Mouse (Mus musculus) lung, embryonic 15.5 days (tissue): ENCODE measurements at regions not wholly inside any gene's neighbourhood (a gene's known extent, or its start where the extent isn't known, plus 50 kb on each side); places are given as distances from the start of the nearest gene placed in this dataset.
"Not testable (repeated sequence)": the region's sequence is repeated elsewhere in the genome, so short reads cannot be mapped to it uniquely, and the experiment has no call there.

ENCODE experiments used
- ATAC-seq: fragments of 200-750 bp; cut with Nextera tagmentation; 2 replicates; pipeline ENCODE4 v1.8.0; 2017; ENCODE audit warnings: moderate number of reproducible peaks, borderline replicate concordance; ENCODE audit not compliant: low FRiP score, low TSS enrichment; ENCODE audit errors: extremely low read depth
- H3K27ac ChIP-seq: fragments of 300-500 bp; sonication (generic); 2 replicates; pipeline ENCODE4 v1.5.1; 2015; ENCODE audit warnings: moderate library complexity, mild to moderate bottlenecking, inconsistent platforms
- H3K27me3 ChIP-seq: fragments of 300-500 bp; sonication (generic); 2 replicates; pipeline ENCODE4 v1.6.1; 2015; ENCODE audit warnings: inconsistent platforms
- H3K36me3 ChIP-seq: fragments of 300-500 bp; sonication (generic); 2 replicates; pipeline ENCODE4 v1.6.1; 2015; ENCODE audit warnings: inconsistent platforms
- H3K4me1 ChIP-seq: fragments of 300-500 bp; sonication (generic); 2 replicates; pipeline ENCODE4 v1.6.1; 2015; ENCODE audit warnings: inconsistent platforms
- H3K4me2 ChIP-seq: fragments of 300-500 bp; sonication (generic); 2 replicates; pipeline ENCODE4 v1.6.1; 2015; ENCODE audit warnings: inconsistent platforms, mild to moderate bottlenecking, moderate library complexity
- H3K4me3 ChIP-seq: fragments of 300-500 bp; sonication (generic); 2 replicates; pipeline ENCODE4 v1.5.1; 2015; ENCODE audit warnings: mild to moderate bottlenecking, inconsistent platforms
- H3K9ac ChIP-seq: fragments of 300-500 bp; sonication (generic); 2 replicates; pipeline ENCODE4 v1.6.1; 2015; ENCODE audit warnings: inconsistent platforms
- H3K9me3 ChIP-seq: fragments of 300-500 bp; sonication (generic); 2 replicates; pipeline ENCODE4 v1.6.1; 2016; ENCODE audit warnings: inconsistent platforms
- WGBS: fragments of 180-500 bp; shearing (Covaris S2); methylation state at CpG from one replicate; pipeline ENCODE4 v1.1.7; 2015; 5-methylcytosine and 5-hydroxymethylcytosine counted together

- not testable (repeated sequence) for H3K27ac ChIP-seq, H3K9me3 ChIP-seq, H3K9ac ChIP-seq, H3K4me1 ChIP-seq, H3K4me2 ChIP-seq, H3K27me3 ChIP-seq, ATAC-seq, H3K36me3 ChIP-seq, H3K4me3 ChIP-seq
- WGBS: 51% methylated on average over 2 of the region's 2 CpGs
These were observed 477.4 kb downstream of the Rpia start for GRCm38 (mm10) chr6:70314667-70315066.

- H3K4me2 ChIP-seq, ATAC-seq, H3K9me3 ChIP-seq, H3K27me3 ChIP-seq, H3K9ac ChIP-seq, H3K4me3 ChIP-seq, H3K27ac ChIP-seq, H3K4me1 ChIP-seq, H3K36me3 ChIP-seq: not testable (repeated sequence)
These were observed 490.9 kb downstream of the Rpia start for GRCm38 (mm10) chr6:70301100-70301499.

- H3K4me3 ChIP-seq, H3K27ac ChIP-seq, H3K36me3 ChIP-seq, H3K4me1 ChIP-seq, H3K4me2 ChIP-seq, H3K9me3 ChIP-seq, H3K9ac ChIP-seq, ATAC-seq, H3K27me3 ChIP-seq: not testable (repeated sequence)
- 61% methylated on average over 3 of the region's 3 CpGs for WGBS
These were observed 531.8 kb downstream of the Rpia start for GRCm38 (mm10) chr6:70260227-70260626.

GRCm38 (mm10) chr6:70240167-70240566 is 551.9 kb downstream of the Rpia start:
- H3K36me3 ChIP-seq, H3K4me3 ChIP-seq, H3K9ac ChIP-seq, H3K4me1 ChIP-seq, ATAC-seq, H3K4me2 ChIP-seq, H3K27ac ChIP-seq, H3K27me3 ChIP-seq, H3K9me3 ChIP-seq: not testable (repeated sequence)
- no CpG with 5 or more reads among the region's 1 CpGs for WGBS

- 29% methylated on average over 4 of the region's 4 CpGs for WGBS
- no peaks in the 10 kb centered on the region for H3K9me3 ChIP-seq
- H3K4me2 ChIP-seq: no peak overlapping the region
- no peak for ATAC-seq
- no peaks in the 10 kb centered on the region for H3K36me3 ChIP-seq
- no peaks in the 10 kb centered on the region for H3K4me1 ChIP-seq
- H3K27me3 ChIP-seq: no peaks in the 10 kb centered on the region
- H3K4me3 ChIP-seq: no peak overlapping the region
- H3K27ac ChIP-seq: no peak overlapping the region
- no peak overlapping the region for H3K9ac ChIP-seq
These were observed 564.9 kb downstream of the Rpia start for GRCm38 (mm10) chr6:70227166-70227565.

GRCm38 (mm10) chr6:70216632-70217031 is 575.4 kb downstream of the Rpia start:
- not testable (repeated sequence) for H3K4me1 ChIP-seq, H3K27me3 ChIP-seq, H3K4me2 ChIP-seq, H3K9ac ChIP-seq, H3K36me3 ChIP-seq, H3K9me3 ChIP-seq, H3K4me3 ChIP-seq, H3K27ac ChIP-seq
- 26% methylated on average over 2 of the region's 2 CpGs for WGBS
- peak; percentile 49; the same call in 1 of the 2 replicates for ATAC-seq

GRCm38 (mm10) chr6:70215781-70216180 is 576.3 kb downstream of the Rpia start:
- ATAC-seq: not testable (repeated sequence)

More at GRCm38 (mm10) chr6:70215781-70216180, 576.3 kb downstream of the Rpia start:
- not testable (repeated sequence) for H3K9ac ChIP-seq, H3K36me3 ChIP-seq, H3K4me2 ChIP-seq, H3K27me3 ChIP-seq, H3K4me1 ChIP-seq, H3K27ac ChIP-seq, H3K9me3 ChIP-seq, H3K4me3 ChIP-seq
- WGBS: 13% methylated on average over 3 of the region's 3 CpGs
